Mouse (Mus musculus): Measurements from ENCODE around the gene Eif3d.

DNA sequence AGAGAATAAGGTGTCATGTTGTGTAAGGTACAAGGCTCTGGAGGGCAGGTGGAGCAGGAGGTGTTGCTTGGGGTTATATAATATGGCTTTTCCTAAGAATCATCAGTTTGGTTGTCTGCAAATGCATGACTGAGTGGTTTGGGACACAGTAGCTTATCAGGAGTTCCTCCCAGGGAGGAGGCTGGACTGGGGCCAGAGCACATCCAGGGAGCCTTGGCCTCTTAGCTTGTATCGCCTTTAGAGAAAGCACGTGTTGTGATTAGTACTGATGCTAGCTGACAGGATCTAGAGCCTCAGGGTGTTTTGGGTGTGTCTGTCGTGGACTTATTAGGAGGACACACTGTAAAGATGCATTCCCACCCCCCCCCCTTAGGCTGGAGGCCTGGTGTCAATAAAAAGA, 7.0 kb upstream of the Eif3d start:
- TF ChIP-seq GATA1 (IDR thresholded peaks at IDR 0.05; ENCODE audit: borderline replicate concordance, low read length) (no peak), FLI1 (IDR thresholded peaks at IDR 0.05; ENCODE audit: low read length) (no peak)

All from megakaryocyte, embryonic 14.5 days (primary cell).